Mouse (Mus musculus): ENCODE measurements at regions not wholly inside any gene's neighbourhood (a gene's known extent, or its start where the extent isn't known, plus 50 kb on each side); places are given as distances from the start of the nearest gene placed in this dataset.

GRCm38 (mm10) chr3:153776738-153777137 is 51.8 kb upstream of the St6galnac3 start:
- Histone ChIP-seq H3K27ac (replicated peaks; ENCODE audit: low read depth, low read length) (no peak overlapping the region), H3K9me3 (replicated peaks; ENCODE audit: control insufficient read depth, low read length) (no peaks in the 10 kb centered on the region), H3K4me1 (ENCODE audit: control insufficient read depth, insufficient read depth, low read length) (no peaks in the 10 kb centered on the region), H3K9ac (replicated peaks; ENCODE audit: low read length) (no peak overlapping the region), H3K4me3 (ENCODE audit: low read depth, low read length) (no peak overlapping the region), H3K27me3 (ENCODE audit: control insufficient read depth, insufficient read depth, low read length) (no peaks in the 10 kb centered on the region), H3K4me2 (ENCODE audit: low read depth, low read length) (no peak overlapping the region), H3K36me3 (replicated peaks; ENCODE audit: control insufficient read depth, insufficient read depth, low read depth, low read length) (no peaks in the 10 kb centered on the region)
- WGBS: 56% methylated on average over 2 of the region's 2 CpGs
- ATAC-seq (replicated peaks; ENCODE audit: insufficient number of reproducible peaks, low FRiP score, low TSS enrichment, low read depth): no peak
- DNase-seq (ENCODE audit: low spot score): no peak

GRCm38 (mm10) chr3:153778386-153778785 is 53.4 kb upstream of the St6galnac3 start:
- WGBS: 87% methylated on average over 7 of the region's 7 CpGs
- no peak for ATAC-seq (replicated peaks; ENCODE audit: insufficient number of reproducible peaks, low FRiP score, low TSS enrichment, low read depth)
- no peaks in the 10 kb centered on the region for H3K9me3 ChIP-seq (replicated peaks; ENCODE audit: control insufficient read depth, low read length)

GRCm38 (mm10) chr3:153782467-153782866 is 57.5 kb upstream of the St6galnac3 start:
- Histone ChIP-seq H3K4me1 (ENCODE audit: control insufficient read depth, insufficient read depth, low read length) (no peaks in the 10 kb centered on the region), H3K9me3 (replicated peaks; ENCODE audit: control insufficient read depth, low read length) (no peaks in the 10 kb centered on the region), H3K27ac (replicated peaks; ENCODE audit: low read depth, low read length) (no peak overlapping the region), H3K27me3 (ENCODE audit: control insufficient read depth, insufficient read depth, low read length) (no peaks in the 10 kb centered on the region), H3K4me3 (ENCODE audit: low read depth, low read length) (no peak overlapping the region), H3K4me2 (ENCODE audit: low read depth, low read length) (no peak overlapping the region), H3K9ac (replicated peaks; ENCODE audit: low read length) (no peak overlapping the region), H3K36me3 (replicated peaks; ENCODE audit: control insufficient read depth, insufficient read depth, low read depth, low read length) (no peaks in the 10 kb centered on the region)
- DNase-seq (ENCODE audit: low spot score) (no peak), ATAC-seq (replicated peaks; ENCODE audit: insufficient number of reproducible peaks, low FRiP score, low TSS enrichment, low read depth) (no peak)
- 49% methylated on average over 5 of the region's 5 CpGs for WGBS

More at GRCm38 (mm10) chr3:153778386-153778785, 53.4 kb upstream of the St6galnac3 start:
- Histone ChIP-seq H3K4me1 (ENCODE audit: control insufficient read depth, insufficient read depth, low read length) (no peaks in the 10 kb centered on the region), H3K36me3 (replicated peaks; ENCODE audit: control insufficient read depth, insufficient read depth, low read depth, low read length) (no peaks in the 10 kb centered on the region), H3K27ac (replicated peaks; ENCODE audit: low read depth, low read length) (no peak overlapping the region), H3K4me2 (ENCODE audit: low read depth, low read length) (no peak overlapping the region), H3K27me3 (ENCODE audit: control insufficient read depth, insufficient read depth, low read length) (no peaks in the 10 kb centered on the region), H3K9ac (replicated peaks; ENCODE audit: low read length) (no peak overlapping the region), H3K4me3 (ENCODE audit: low read depth, low read length) (no peak overlapping the region)
- no peak for DNase-seq (ENCODE audit: low spot score)

GRCm38 (mm10) chr3:153783294-153783741 is 58.3 kb upstream of the St6galnac3 start:
- H3K9me3 ChIP-seq (replicated peaks; ENCODE audit: control insufficient read depth, low read length): no peaks in the 10 kb centered on the region
- no peak for ATAC-seq (replicated peaks; ENCODE audit: insufficient number of reproducible peaks, low FRiP score, low TSS enrichment, low read depth)

GRCm38 (mm10) chr3:153783928-153784570 is 59.1 kb upstream of the St6galnac3 start:
- WGBS: 73% methylated on average over 8 of the region's 8 CpGs
- Histone ChIP-seq H3K9me3 (replicated peaks; ENCODE audit: control insufficient read depth, low read length) (no peaks in the 10 kb centered on the region), H3K4me2 (ENCODE audit: low read depth, low read length) (no peak overlapping the region), H3K9ac (replicated peaks; ENCODE audit: low read length) (no peak overlapping the region), H3K4me3 (ENCODE audit: low read depth, low read length) (no peak overlapping the region), H3K4me1 (ENCODE audit: control insufficient read depth, insufficient read depth, low read length) (no peaks in the 10 kb centered on the region; the same call in 1 of the 2 replicates), H3K27me3 (ENCODE audit: control insufficient read depth, insufficient read depth, low read length) (no peaks in the 10 kb centered on the region), H3K36me3 (replicated peaks; ENCODE audit: control insufficient read depth, insufficient read depth, low read depth, low read length) (no peaks in the 10 kb centered on the region), H3K27ac (replicated peaks; ENCODE audit: low read depth, low read length) (no peak overlapping the region)
- DNase-seq (ENCODE audit: low spot score) (no peak), ATAC-seq (replicated peaks; ENCODE audit: insufficient number of reproducible peaks, low FRiP score, low TSS enrichment, low read depth) (no peak)

More at GRCm38 (mm10) chr3:153783294-153783741, 58.3 kb upstream of the St6galnac3 start:
- Histone ChIP-seq H3K27me3 (ENCODE audit: control insufficient read depth, insufficient read depth, low read length) (no peaks in the 10 kb centered on the region), H3K27ac (replicated peaks; ENCODE audit: low read depth, low read length) (no peak overlapping the region), H3K36me3 (replicated peaks; ENCODE audit: control insufficient read depth, insufficient read depth, low read depth, low read length) (no peaks in the 10 kb centered on the region), H3K9ac (replicated peaks; ENCODE audit: low read length) (no peak overlapping the region), H3K4me3 (ENCODE audit: low read depth, low read length) (no peak overlapping the region), H3K4me1 (ENCODE audit: control insufficient read depth, insufficient read depth, low read length) (no peaks in the 10 kb centered on the region), H3K4me2 (ENCODE audit: low read depth, low read length) (no peak overlapping the region)
- WGBS: 78% methylated on average over 7 of the region's 7 CpGs
- DNase-seq (ENCODE audit: low spot score): no peak

GRCm38 (mm10) chr3:153790455-153790856 is 53.6 kb upstream of the Asb17 start:
- DNase-seq (ENCODE audit: low spot score) (no peak), ATAC-seq (replicated peaks; ENCODE audit: insufficient number of reproducible peaks, low FRiP score, low TSS enrichment, low read depth) (no peak)
- WGBS: 85% methylated on average over 7 of the region's 7 CpGs
- no peak overlapping the region for H3K4me3 ChIP-seq (ENCODE audit: low read depth, low read length)
- H3K4me1 ChIP-seq (ENCODE audit: control insufficient read depth, insufficient read depth, low read length): no peaks in the 10 kb centered on the region; the same call in 1 of the 2 replicates
- H3K27me3 ChIP-seq (ENCODE audit: control insufficient read depth, insufficient read depth, low read length): no peaks in the 10 kb centered on the region; the same call in 1 of the 2 replicates
- H3K36me3 ChIP-seq (replicated peaks; ENCODE audit: control insufficient read depth, insufficient read depth, low read depth, low read length): no peaks in the 10 kb centered on the region
- no peak overlapping the region for H3K4me2 ChIP-seq (ENCODE audit: low read depth, low read length)
- no peak overlapping the region for H3K27ac ChIP-seq (replicated peaks; ENCODE audit: low read depth, low read length)
- H3K9me3 ChIP-seq (replicated peaks; ENCODE audit: control insufficient read depth, low read length): no peaks in the 10 kb centered on the region
- H3K9ac ChIP-seq (replicated peaks; ENCODE audit: low read length): no peak overlapping the region

GRCm38 (mm10) chr3:153790883-153791609 is 53.0 kb upstream of the Asb17 start:
- no peak overlapping the region for H3K4me2 ChIP-seq (ENCODE audit: low read depth, low read length)
- H3K4me3 ChIP-seq (ENCODE audit: low read depth, low read length): no peak overlapping the region
- no peak overlapping the region for H3K9ac ChIP-seq (replicated peaks; ENCODE audit: low read length)
- no peaks in the 10 kb centered on the region; the same call in 1 of the 2 replicates for H3K27me3 ChIP-seq (ENCODE audit: control insufficient read depth, insufficient read depth, low read length)
- 70% methylated on average over 9 of the region's 9 CpGs for WGBS
- DNase-seq (ENCODE audit: low spot score) (no peak), ATAC-seq (replicated peaks; ENCODE audit: insufficient number of reproducible peaks, low FRiP score, low TSS enrichment, low read depth) (no peak)
- no peaks in the 10 kb centered on the region; the same call in 1 of the 2 replicates for H3K4me1 ChIP-seq (ENCODE audit: control insufficient read depth, insufficient read depth, low read length)
- H3K9me3 ChIP-seq (replicated peaks; ENCODE audit: control insufficient read depth, low read length): no peaks in the 10 kb centered on the region
- H3K27ac ChIP-seq (replicated peaks; ENCODE audit: low read depth, low read length): 0 out of 2 replicates have a peak overlapping the region, but pooled peaks have one; percentile 3
- H3K36me3 ChIP-seq (replicated peaks; ENCODE audit: control insufficient read depth, insufficient read depth, low read depth, low read length): no peaks in the 10 kb centered on the region
